Mouse (Mus musculus) spleen, adult 12 weeks (tissue): ENCODE measurements around the gene Acp2.

Source experiments
- DNase-seq: peaks from one replicate; pipeline ENCODE4 v3.0.0; 2022; ENCODE audit warnings: low spot score

Acp2 gene

DNA sequence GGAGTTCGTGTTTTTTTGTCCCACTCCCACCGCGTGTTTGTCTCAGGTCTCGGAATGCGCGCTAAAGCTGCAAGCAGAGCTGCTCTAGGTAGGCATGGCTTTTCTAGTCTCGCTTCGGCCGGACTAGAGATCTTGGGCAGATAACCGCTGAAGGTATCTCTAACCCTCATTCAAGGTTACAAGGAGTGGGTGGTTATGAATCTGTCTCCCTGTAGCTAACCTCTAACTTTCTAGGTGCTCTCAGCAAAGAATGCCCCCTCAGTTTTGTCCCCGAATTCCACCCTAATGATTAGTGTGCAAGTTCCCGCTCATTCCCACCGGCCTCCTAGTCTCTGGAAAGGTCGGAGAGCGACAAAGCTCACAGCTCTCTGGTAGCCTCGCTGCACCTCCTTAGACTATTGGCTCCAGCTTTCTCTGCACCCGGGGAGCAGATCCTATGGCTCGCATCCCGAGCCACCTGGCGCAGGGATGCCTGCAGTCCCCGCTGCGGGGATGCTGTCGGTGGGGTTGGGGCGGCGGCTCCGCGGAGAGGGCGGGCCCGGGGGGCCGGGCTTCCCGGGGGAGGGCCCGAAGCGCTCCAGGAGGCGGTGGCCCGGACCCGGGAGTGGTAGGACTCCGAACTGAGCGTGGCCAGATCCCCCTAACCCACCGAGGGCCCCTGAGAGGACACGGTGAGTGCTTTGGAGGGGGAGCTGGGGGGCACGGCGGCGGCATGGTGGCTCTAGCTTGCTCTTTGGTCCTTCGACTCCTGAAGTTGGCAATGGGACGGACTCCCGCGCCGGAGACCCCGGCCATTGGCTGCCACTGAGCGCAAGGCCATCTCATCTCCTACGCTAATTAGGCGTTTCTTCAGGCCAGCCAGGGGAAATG lies 53.8 kb downstream of the Acp2 start:
- DNase-seq: no peak

DNA sequence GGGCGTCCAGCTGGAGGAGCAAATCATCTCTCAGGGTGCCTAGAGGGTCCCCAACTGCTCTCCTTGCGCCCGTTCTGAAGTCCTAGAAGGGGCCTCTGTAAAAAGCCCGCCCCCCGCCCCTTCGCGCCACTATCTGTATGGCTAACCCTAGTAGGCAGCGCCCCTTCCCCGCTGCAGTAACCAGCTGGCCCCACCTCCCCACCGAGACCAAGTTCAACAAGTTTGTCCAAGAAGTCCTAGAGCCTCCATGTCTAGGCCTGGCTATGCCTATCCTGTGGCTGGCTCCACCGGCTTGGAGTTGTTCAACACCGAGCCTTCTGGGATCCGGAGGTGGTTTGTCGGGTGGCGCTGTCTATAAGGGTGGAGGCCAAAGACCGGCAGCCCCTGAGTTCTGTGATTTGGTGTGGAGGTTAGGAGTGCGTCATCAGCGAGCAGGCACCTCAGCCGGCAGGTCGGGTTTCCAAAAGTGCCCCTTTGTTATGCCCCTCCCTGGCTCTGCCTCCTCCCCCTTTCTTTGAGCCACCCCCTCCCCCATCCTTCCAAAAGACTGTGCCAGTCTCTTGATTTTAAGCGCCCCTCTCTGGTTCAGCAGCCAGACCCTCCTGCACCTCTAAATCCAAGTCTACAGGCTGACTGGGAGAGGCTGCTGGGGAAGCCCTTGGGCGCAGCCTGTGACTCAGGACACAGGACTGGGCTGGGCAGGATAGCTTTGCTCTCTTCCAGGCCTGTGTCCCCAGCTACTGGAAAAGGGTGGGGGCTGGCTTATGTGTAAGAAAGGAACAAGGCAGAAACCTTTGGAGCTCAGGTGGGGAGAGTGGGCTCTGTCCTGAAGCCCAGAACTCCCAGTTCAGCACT lies 54.7 kb downstream of the Acp2 start:
- DNase-seq: no peak

- DNase-seq: no peak
Observed at GRCm38 (mm10) chr2:91258054-91258453, 55.4 kb downstream of the Acp2 start.

DNA sequence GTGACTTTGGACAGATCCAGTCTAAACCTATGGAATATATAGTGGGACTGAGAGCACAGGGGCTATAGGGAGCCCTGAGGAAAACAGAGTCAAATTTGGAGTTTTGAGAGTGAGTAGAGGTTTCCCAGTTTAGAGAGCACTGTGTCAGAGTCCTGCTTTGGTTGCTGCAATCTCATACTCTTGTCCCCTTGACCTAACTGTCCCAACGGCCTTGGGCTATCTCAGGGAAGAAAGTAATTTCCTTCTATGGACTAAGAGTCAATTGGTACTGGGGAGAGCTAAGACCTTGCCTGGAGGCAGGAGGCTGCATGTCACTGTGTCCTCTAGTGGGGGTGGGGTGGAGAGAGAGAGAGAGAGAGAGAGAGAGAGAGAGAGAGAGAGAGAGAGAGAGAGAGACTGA lies 56.1 kb downstream of the Acp2 start:
- no peak for DNase-seq

DNA sequence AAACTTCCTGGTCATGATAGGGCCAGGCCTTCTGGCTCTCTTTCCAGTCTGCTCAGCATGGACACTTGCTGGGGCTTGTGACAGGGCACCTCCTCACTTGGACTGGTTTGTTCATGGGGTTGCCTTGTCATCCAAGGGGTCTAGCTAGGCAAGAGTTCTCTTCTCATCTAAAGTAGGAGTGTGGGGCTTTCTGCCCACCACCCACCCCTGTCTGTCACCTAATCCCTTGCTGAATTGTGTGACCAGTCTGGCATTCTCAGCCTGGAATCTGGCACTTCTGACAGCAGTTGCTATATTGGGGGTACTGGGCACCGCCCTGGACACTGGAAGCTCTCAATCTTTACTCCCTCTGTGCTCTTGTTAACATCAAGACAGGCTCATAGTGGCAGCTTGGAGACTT lies 56.8 kb downstream of the Acp2 start:
- DNase-seq: no peak
